Mouse (Mus musculus) central nervous system, embryonic 14 days (tissue): ENCODE measurements around the gene Dynlt1c. TPM values are rescaled to one million over a fixed set of nuclear protein-coding genes. Genes with fewer than 3 reads are reported as not detected.

Experiments
- polyA plus RNA-seq: library from polyadenylated mRNA; depleted of rRNA; stranded (reverse); fragments of >200 nt; gene quantifications from 2 replicates; pipeline ENCODE4 v1.2.3, GENCODE M21; 2012; rRNA removed

Dynlt1c gene
- 63.6 and 68.8 TPM in 2 replicates for polyA plus RNA-seq

DNA sequence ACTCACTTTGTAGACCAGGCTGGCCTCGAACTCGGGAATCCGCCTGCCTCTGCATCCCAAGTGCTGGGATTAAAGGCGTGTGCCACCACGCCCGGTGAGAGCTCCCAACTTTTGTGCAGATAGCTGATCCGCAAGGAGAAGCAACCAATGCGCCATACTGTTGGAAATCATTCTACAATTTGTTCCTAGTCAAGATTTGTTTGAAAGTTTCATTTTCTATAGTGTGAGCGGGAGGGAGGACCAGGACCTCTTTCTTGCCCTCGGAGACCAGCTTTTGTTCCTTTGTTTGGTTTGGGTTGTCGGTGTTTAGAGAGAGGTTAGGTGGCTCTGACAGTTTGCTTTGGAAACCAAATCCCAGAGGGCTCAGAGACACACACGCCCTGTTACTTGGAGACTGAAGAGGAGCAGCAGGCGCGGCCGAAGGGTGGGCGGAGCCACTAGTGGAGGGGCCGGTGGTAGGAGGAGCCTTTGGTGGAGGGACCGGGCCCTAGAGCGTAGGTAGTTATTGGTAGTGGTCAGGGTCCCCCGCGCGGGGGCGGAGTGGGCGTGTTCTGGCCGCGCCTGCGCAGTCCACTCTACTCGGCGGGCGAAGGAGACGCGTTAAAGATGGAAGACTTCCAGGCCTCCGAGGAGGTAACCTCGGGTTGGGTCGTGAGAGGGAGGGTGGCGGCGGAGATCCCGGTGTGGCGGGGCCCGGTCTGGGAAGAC lies at the start of gene Dynlt1c:
Gene Dynlt1c (plus strand): TSS at position 468 of the 708 bp plus-strand sequence.

DNA sequence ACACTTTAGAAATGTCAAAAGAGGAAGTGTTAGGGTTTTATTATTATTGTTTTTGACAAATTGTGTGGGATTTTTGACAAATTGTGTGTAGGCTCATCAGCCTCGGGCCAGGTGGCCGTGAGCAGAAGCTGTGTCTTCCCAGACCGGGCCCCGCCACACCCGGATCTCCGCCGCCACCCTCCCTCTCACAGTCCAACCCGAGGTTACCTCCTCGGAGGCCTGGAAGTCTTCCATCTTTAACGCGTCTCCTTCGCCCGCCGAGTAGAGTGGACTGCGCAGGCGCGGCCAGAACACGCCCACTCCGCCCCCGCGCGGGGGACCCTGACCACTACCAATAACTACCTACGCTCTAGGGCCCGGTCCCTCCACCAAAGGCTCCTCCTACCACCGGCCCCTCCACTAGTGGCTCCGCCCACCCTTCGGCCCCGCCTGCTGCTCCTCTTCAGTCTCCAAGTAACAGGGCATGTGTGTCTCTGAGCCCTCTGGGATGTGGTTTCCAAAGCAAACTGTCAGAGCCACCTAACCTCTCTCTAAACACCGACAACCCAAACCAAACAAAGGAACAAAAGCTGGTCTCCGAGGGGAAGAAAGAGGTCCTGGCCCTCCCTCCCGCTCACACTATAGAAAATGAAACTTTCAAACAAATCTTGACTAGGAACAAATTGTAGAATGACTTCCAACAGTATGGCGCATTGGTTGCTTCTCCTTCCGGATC lies 54.3 kb downstream of the Dynlt1c start, which contains the start of gene Dynlt1f:
Gene Dynlt1f (minus strand): TSS at position 334 of the 715 bp plus-strand sequence.

DNA sequence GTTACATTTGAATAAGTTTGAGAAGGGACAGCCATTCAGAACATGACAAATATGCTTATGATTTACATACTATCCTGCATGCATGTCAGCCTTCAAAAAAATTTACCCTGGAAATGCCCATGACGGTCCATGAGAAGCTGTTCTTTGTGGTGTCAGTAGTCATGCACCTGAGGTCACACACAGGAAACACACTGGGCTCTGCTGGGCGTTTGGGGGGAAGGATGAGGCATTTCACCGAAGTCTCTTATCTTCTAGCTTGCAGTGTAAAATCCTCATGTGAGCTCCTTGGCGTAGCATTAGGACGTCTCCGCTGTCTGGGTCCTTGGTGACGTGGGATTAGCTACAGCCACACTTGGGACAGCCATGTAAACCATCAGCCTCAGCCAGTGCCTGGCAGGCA lies 57.3 kb downstream of the Dynlt1c start, which contains the start of gene Sytl3:
Gene Sytl3 (plus strand): TSS at position 293 of the 400 bp plus-strand sequence.

Other genes with a start within 250 kb of the Dynlt1c start
- gene Dynlt1b, start 171.6 kb upstream of the Dynlt1c start, polyA plus RNA-seq = 853 and 911 TPM in 2 replicates
- 316 and 354 TPM in 2 replicates for gene Dynlt1f, start 54.2 kb downstream of the Dynlt1c start, polyA plus RNA-seq
- gene Sytl3, start 57.4 kb downstream of the Dynlt1c start, polyA plus RNA-seq = 0.61 and 0.63 TPM in 2 replicates
- gene Ezr, start 181.1 kb downstream of the Dynlt1c start, polyA plus RNA-seq = 44.3 and 63.2 TPM in 2 replicates